Mouse (Mus musculus) erythroblast, adult 5-6 weeks (primary cell): ENCODE measurements around the gene Olfr11. TPM values are rescaled to one million over a fixed set of nuclear protein-coding genes. Genes with fewer than 3 reads are reported as not detected.

Experiments
- ATAC-seq: replicated peaks from 2 replicates; pipeline ENCODE4 v1.8.0; 2016; ENCODE audit warnings: moderate number of reproducible peaks, mild to moderate bottlenecking, moderate TSS enrichment, inconsistent platforms; ENCODE audit not compliant: poor library complexity, low FRiP score, severe bottlenecking
- total RNA-seq, 2 experiments: library from RNA; stranded (forward) in 1 of 2; stranded (reverse) in 1 of 2; fragments of 150-400 nt in 1 of 2; fragments of 200-764, 138-1000 nt in 1 of 2; gene quantifications; 2 replicates each; pipeline versions ENCODE4 v1.2.3 to v1.2.4; 2015 to 2017; ENCODE audit warnings: low replicate concordance in 2 of 2

Olfr11 gene
- not detected in 2 replicates for total RNA-seq (2015; ENCODE audit: low replicate concordance)
- not detected in 2 replicates for total RNA-seq (2017; ENCODE audit: low replicate concordance)

DNA sequence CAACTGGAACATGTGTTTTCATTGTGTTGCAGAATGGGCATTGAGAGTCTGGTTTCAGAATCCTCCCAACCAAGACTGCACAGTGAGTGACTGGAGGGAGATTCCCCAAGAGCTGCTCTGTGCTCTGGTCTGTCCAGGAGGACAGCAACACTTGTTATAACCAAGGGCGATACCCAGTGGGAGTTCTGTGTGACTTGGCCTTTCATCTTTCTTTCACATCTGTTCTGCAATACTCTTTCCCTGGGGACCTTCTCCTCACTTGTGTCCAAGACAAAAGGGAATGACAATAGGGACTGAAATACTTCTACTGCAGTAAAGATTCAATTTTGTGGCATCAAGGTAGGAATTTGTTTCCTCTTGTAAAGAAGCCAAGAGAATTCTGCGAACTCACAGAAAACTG, at the start of gene Olfr11:
Gene Olfr11 (minus strand): TSS at position 101 of the 400 bp plus-strand sequence.
- no peak for ATAC-seq

- no peak for ATAC-seq
Measured at GRCm38 (mm10) chr13:21677305-21677704, 35.0 kb upstream of the Olfr11 start, which contains the start of gene Olfr1360. TSS of gene Olfr1360 (minus strand) at chr13:21677405.

- no peak for ATAC-seq
Measured at GRCm38 (mm10) chr13:21663286-21663685, 21.0 kb upstream of the Olfr11 start, which contains the start of gene Olfr1361. TSS of gene Olfr1361 (minus strand) at chr13:21663386.

DNA sequence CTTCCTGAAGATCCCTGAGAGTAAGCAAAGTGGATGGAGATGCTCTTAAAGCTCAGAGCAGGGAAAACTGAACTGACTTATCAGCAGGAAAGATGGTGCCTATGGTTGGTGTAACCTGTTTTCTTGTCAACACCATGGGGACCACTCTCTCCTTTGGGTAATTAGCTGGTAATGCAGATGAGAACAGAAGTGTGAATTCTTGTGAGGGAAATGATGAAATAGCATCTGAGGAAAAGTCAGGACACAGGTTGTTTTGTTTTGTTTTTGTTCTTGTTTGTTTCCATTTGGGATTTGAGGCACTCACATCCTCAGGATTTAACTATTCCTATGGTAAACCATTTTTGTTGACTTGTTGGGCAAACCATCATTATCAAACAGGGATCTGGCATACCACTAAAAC, 28.4 kb downstream of the Olfr11 start, which contains the start of gene Olfr1362:
Gene Olfr1362 (minus strand): TSS at position 101 of the 400 bp plus-strand sequence.
- ATAC-seq: no peak

- no peak; the same call in 1 of the 2 replicates for ATAC-seq
Measured at GRCm38 (mm10) chr13:21591618-21592017, 50.7 kb downstream of the Olfr11 start.

Other genes starting within 250 kb of the Olfr11 start
Only the 30 nearest of the 34 such genes appear.
- 3.8 and 4.8 TPM in 2 replicates for gene Zscan26, start 188.8 kb downstream of the Olfr11 start, total RNA-seq (2015; ENCODE audit: low replicate concordance)
- 1.7 and 2.2 TPM in 2 replicates for gene Zscan26, start 188.8 kb downstream of the Olfr11 start, total RNA-seq (2017; ENCODE audit: low replicate concordance)
- 1.3 TPM in 1 of 2 replicates, not detected in the other for gene Nkapl, start 174.0 kb downstream of the Olfr11 start, total RNA-seq (2015; ENCODE audit: low replicate concordance)
- not detected in 2 replicates for gene Nkapl, start 174.0 kb downstream of the Olfr11 start, total RNA-seq (2017; ENCODE audit: low replicate concordance)
- not detected in 2 replicates for gene Zkscan4, start 163.6 kb downstream of the Olfr11 start, total RNA-seq (2015; ENCODE audit: low replicate concordance)
- gene Zkscan4, start 163.6 kb downstream of the Olfr11 start, total RNA-seq (2017; ENCODE audit: low replicate concordance): not detected in 2 replicates
- not detected in 2 replicates for gene Gm10065, start 163.1 kb downstream of the Olfr11 start, total RNA-seq (2015; ENCODE audit: low replicate concordance)
- not detected in 2 replicates for gene Gm10065, start 163.1 kb downstream of the Olfr11 start, total RNA-seq (2017; ENCODE audit: low replicate concordance)
- 0.77 and 5.6 TPM in 2 replicates for gene AK157302, start 147.3 kb downstream of the Olfr11 start, total RNA-seq (2015; ENCODE audit: low replicate concordance)
- 7.8 and 15.1 TPM in 2 replicates for gene AK157302, start 147.3 kb downstream of the Olfr11 start, total RNA-seq (2017; ENCODE audit: low replicate concordance)
- gene Gm11273, start 141.1 kb downstream of the Olfr11 start, total RNA-seq (2015; ENCODE audit: low replicate concordance): 12.1 TPM in 1 of 2 replicates, not detected in the other
- gene Gm11273, start 141.1 kb downstream of the Olfr11 start, total RNA-seq (2017; ENCODE audit: low replicate concordance): 1.3 TPM in 1 of 2 replicates, not detected in the other
- gene Zkscan8, start 111.4 kb downstream of the Olfr11 start, total RNA-seq (2015; ENCODE audit: low replicate concordance): 2.1 and 5.4 TPM in 2 replicates
- 1.7 and 3.4 TPM in 2 replicates for gene Zkscan8, start 111.4 kb downstream of the Olfr11 start, total RNA-seq (2017; ENCODE audit: low replicate concordance)
- not detected in 2 replicates for gene Olfr1366, start 99.7 kb downstream of the Olfr11 start, total RNA-seq (2015; ENCODE audit: low replicate concordance)
- not detected in 2 replicates for gene Olfr1366, start 99.7 kb downstream of the Olfr11 start, total RNA-seq (2017; ENCODE audit: low replicate concordance)
- gene Olfr1535, start 82.6 kb downstream of the Olfr11 start, total RNA-seq (2015; ENCODE audit: low replicate concordance): not detected in 2 replicates
- 0.84 TPM in 1 of 2 replicates, not detected in the other for gene Olfr1535, start 82.6 kb downstream of the Olfr11 start, total RNA-seq (2017; ENCODE audit: low replicate concordance)
- gene Olfr1364, start 60.8 kb downstream of the Olfr11 start, total RNA-seq (2015; ENCODE audit: low replicate concordance): not detected in 2 replicates
- not detected in 2 replicates for gene Olfr1364, start 60.8 kb downstream of the Olfr11 start, total RNA-seq (2017; ENCODE audit: low replicate concordance)
- gene Olfr1362, start 28.5 kb downstream of the Olfr11 start, total RNA-seq (2015; ENCODE audit: low replicate concordance): not detected in 2 replicates
- gene Olfr1362, start 28.5 kb downstream of the Olfr11 start, total RNA-seq (2017; ENCODE audit: low replicate concordance): not detected in 2 replicates
- not detected in 2 replicates for gene Olfr1361, start 20.9 kb upstream of the Olfr11 start, total RNA-seq (2015; ENCODE audit: low replicate concordance)
- gene Olfr1361, start 20.9 kb upstream of the Olfr11 start, total RNA-seq (2017; ENCODE audit: low replicate concordance): not detected in 2 replicates
- gene Olfr1360, start 34.9 kb upstream of the Olfr11 start, total RNA-seq (2015; ENCODE audit: low replicate concordance): not detected in 2 replicates
- not detected in 2 replicates for gene Olfr1360, start 34.9 kb upstream of the Olfr11 start, total RNA-seq (2017; ENCODE audit: low replicate concordance)
- not detected in 2 replicates for gene Olfr1359, start 55.6 kb upstream of the Olfr11 start, total RNA-seq (2015; ENCODE audit: low replicate concordance)
- gene Olfr1359, start 55.6 kb upstream of the Olfr11 start, total RNA-seq (2017; ENCODE audit: low replicate concordance): 0.34 and 0.42 TPM in 2 replicates
- gene Hist1h2bl, start 73.6 kb upstream of the Olfr11 start, total RNA-seq (2015; ENCODE audit: low replicate concordance): 91.5 and 110 TPM in 2 replicates
- 213 and 268 TPM in 2 replicates for gene Hist1h2bl, start 73.6 kb upstream of the Olfr11 start, total RNA-seq (2017; ENCODE audit: low replicate concordance)
- gene Hist1h2ai, start 73.9 kb upstream of the Olfr11 start, total RNA-seq (2015; ENCODE audit: low replicate concordance): 6.1 TPM in 1 of 2 replicates, not detected in the other
- gene Hist1h2ai, start 73.9 kb upstream of the Olfr11 start, total RNA-seq (2017; ENCODE audit: low replicate concordance): 1,027 and 1,342 TPM in 2 replicates
- gene Hist1h3h, start 75.1 kb upstream of the Olfr11 start, total RNA-seq (2015; ENCODE audit: low replicate concordance): 16.7 TPM in 1 of 2 replicates, not detected in the other
- gene Hist1h3h, start 75.1 kb upstream of the Olfr11 start, total RNA-seq (2017; ENCODE audit: low replicate concordance): 69.1 and 159 TPM in 2 replicates
- gene Hist1h2bm, start 79.5 kb upstream of the Olfr11 start, total RNA-seq (2015; ENCODE audit: low replicate concordance): 65.8 and 82.8 TPM in 2 replicates
- 254 and 277 TPM in 2 replicates for gene Hist1h2bm, start 79.5 kb upstream of the Olfr11 start, total RNA-seq (2017; ENCODE audit: low replicate concordance)
- gene Hist1h4j, start 92.5 kb upstream of the Olfr11 start, total RNA-seq (2015; ENCODE audit: low replicate concordance): not detected in 2 replicates
- gene Hist1h4j, start 92.5 kb upstream of the Olfr11 start, total RNA-seq (2017; ENCODE audit: low replicate concordance): 148 and 152 TPM in 2 replicates
- 10.4 and 16.9 TPM in 2 replicates for gene Hist1h4k, start 108.0 kb upstream of the Olfr11 start, total RNA-seq (2015; ENCODE audit: low replicate concordance)
- gene Hist1h4k, start 108.0 kb upstream of the Olfr11 start, total RNA-seq (2017; ENCODE audit: low replicate concordance): 714 and 903 TPM in 2 replicates
- 39.2 and 75.4 TPM in 2 replicates for gene Hist1h2ak, start 111.3 kb upstream of the Olfr11 start, total RNA-seq (2015; ENCODE audit: low replicate concordance)
- gene Hist1h2ak, start 111.3 kb upstream of the Olfr11 start, total RNA-seq (2017; ENCODE audit: low replicate concordance): 730 and 899 TPM in 2 replicates
- 229 and 365 TPM in 2 replicates for gene Hist1h2bn, start 111.6 kb upstream of the Olfr11 start, total RNA-seq (2015; ENCODE audit: low replicate concordance)
- gene Hist1h2bn, start 111.6 kb upstream of the Olfr11 start, total RNA-seq (2017; ENCODE audit: low replicate concordance): 952 and 1,236 TPM in 2 replicates
- 491 and 530 TPM in 2 replicates for gene Hist1h1b, start 138.1 kb upstream of the Olfr11 start, total RNA-seq (2015; ENCODE audit: low replicate concordance)
- gene Hist1h1b, start 138.1 kb upstream of the Olfr11 start, total RNA-seq (2017; ENCODE audit: low replicate concordance): 1,333 and 2,653 TPM in 2 replicates
- gene Hist1h3i, start 140.9 kb upstream of the Olfr11 start, total RNA-seq (2015; ENCODE audit: low replicate concordance): 143 and 204 TPM in 2 replicates
- 142 and 186 TPM in 2 replicates for gene Hist1h3i, start 140.9 kb upstream of the Olfr11 start, total RNA-seq (2017; ENCODE audit: low replicate concordance)
- gene Hist1h2an, start 144.7 kb upstream of the Olfr11 start, total RNA-seq (2015; ENCODE audit: low replicate concordance): not detected in 2 replicates
- gene Hist1h2an, start 144.7 kb upstream of the Olfr11 start, total RNA-seq (2017; ENCODE audit: low replicate concordance): 456 and 497 TPM in 2 replicates
- gene Hist1h2bp, start 144.9 kb upstream of the Olfr11 start, total RNA-seq (2015; ENCODE audit: low replicate concordance): 4.4 and 5.8 TPM in 2 replicates
- gene Hist1h2bp, start 144.9 kb upstream of the Olfr11 start, total RNA-seq (2017; ENCODE audit: low replicate concordance): 33.7 and 47.3 TPM in 2 replicates
- gene Hist1h2bq, start 167.7 kb upstream of the Olfr11 start, total RNA-seq (2015; ENCODE audit: low replicate concordance): 197 and 261 TPM in 2 replicates
- gene Hist1h2bq, start 167.7 kb upstream of the Olfr11 start, total RNA-seq (2017; ENCODE audit: low replicate concordance): 24.3 and 156 TPM in 2 replicates
- 63.1 and 86.1 TPM in 2 replicates for gene Hist1h2ao, start 167.9 kb upstream of the Olfr11 start, total RNA-seq (2015; ENCODE audit: low replicate concordance)
- gene Hist1h2ao, start 167.9 kb upstream of the Olfr11 start, total RNA-seq (2017; ENCODE audit: low replicate concordance): 517 TPM in 1 of 2 replicates, not detected in the other
- 71.7 and 77.6 TPM in 2 replicates for gene Hist1h4m, start 169.2 kb upstream of the Olfr11 start, total RNA-seq (2015; ENCODE audit: low replicate concordance)
- 860 and 1,014 TPM in 2 replicates for gene Hist1h4m, start 169.2 kb upstream of the Olfr11 start, total RNA-seq (2017; ENCODE audit: low replicate concordance)
- gene Hist1h4n, start 189.7 kb upstream of the Olfr11 start, total RNA-seq (2015; ENCODE audit: low replicate concordance): 6.9 and 21.5 TPM in 2 replicates
- gene Hist1h4n, start 189.7 kb upstream of the Olfr11 start, total RNA-seq (2017; ENCODE audit: low replicate concordance): 699 and 712 TPM in 2 replicates